Mouse (Mus musculus) CH12.LX (cell line): ENCODE results near the gene Pla1a. TPM values are rescaled to one million over a fixed set of nuclear protein-coding genes. Genes with fewer than 3 reads are reported as not detected.

Experiments
- DNase-seq: peaks from one replicate; pipeline ENCODE4 v3.0.0-alpha.2; 2013; ENCODE audit errors: extremely low read depth
- H3K27ac ChIP-seq: 2 replicates; pipeline ENCODE4 v1.5.1; 2012; ENCODE audit warnings: low read depth, mild to moderate bottlenecking, control low read depth, moderate library complexity; ENCODE audit not compliant: insufficient read depth
- H3K27me3 ChIP-seq: replicated peaks from 2 replicates; pipeline ENCODE3; 2012; ENCODE audit warnings: inconsistent platforms
- H3K36me3 ChIP-seq, 2 experiments: replicated peaks in 1 of 2; 2 replicates each; pipeline versions ENCODE3 to v1.6.1; 2012; ENCODE audit warnings: inconsistent platforms in 1 of 2, low read length in 1 of 2, mild to moderate bottlenecking in 1 of 2, mixed read lengths in 1 of 2, moderate library complexity in 1 of 2; ENCODE audit not compliant: control insufficient read depth in 1 of 2, insufficient read depth in 1 of 2
- H3K4me1 ChIP-seq, 2 experiments: 2 replicates each; pipeline ENCODE4 v1.6.1; 2012; ENCODE audit warnings: inconsistent platforms in 1 of 2, moderate library complexity in 1 of 2; ENCODE audit not compliant: insufficient read depth in 2 of 2, control insufficient read depth in 1 of 2
- H3K4me2 ChIP-seq: 2 replicates; pipeline ENCODE4 v1.6.1; 2012; ENCODE audit warnings: low read depth, mild to moderate bottlenecking, control low read depth; ENCODE audit not compliant: poor library complexity, insufficient read depth, severe bottlenecking
- H3K4me3 ChIP-seq, 3 experiments: fragments of 150-350 bp in 1 of 3; sonication (generic) in 1 of 3; replicated peaks in 1 of 3; 2 replicates each; pipeline versions ENCODE3 to v1.5.1; 2011 to 2012; ENCODE audit warnings: low read depth in 2 of 3, low read length in 2 of 3, mild to moderate bottlenecking in 2 of 3, moderate library complexity in 2 of 3, control low read depth in 1 of 3, improper control_type of control experiment in 1 of 3, inconsistent platforms in 1 of 3, mixed read lengths in 1 of 3; ENCODE audit not compliant: poor library complexity in 1 of 3
- H3K79me2 ChIP-seq: replicated peaks from 2 replicates; pipeline ENCODE4 v1.6.1; 2012; ENCODE audit warnings: mild to moderate bottlenecking, moderate library complexity; ENCODE audit not compliant: control insufficient read depth, poor library complexity, insufficient read depth, severe bottlenecking; ENCODE audit errors: extremely low read depth
- H3K9ac ChIP-seq: 2 replicates; pipeline ENCODE4 v1.6.1; 2012; ENCODE audit warnings: low read depth, mild to moderate bottlenecking, control low read depth, moderate library complexity; ENCODE audit not compliant: insufficient read depth
- H3K9me3 ChIP-seq: replicated peaks from 2 replicates; pipeline ENCODE3; 2012; ENCODE audit warnings: low read length, inconsistent platforms, mixed read lengths
- BHLHE40 ChIP-seq: IDR thresholded peaks from 2 replicates; pipeline ENCODE4 v1.6.1; 2011; ENCODE audit warnings: mild to moderate bottlenecking, low read depth, low read length, improper control_type of control experiment
- CHD1 ChIP-seq: IDR thresholded peaks from 2 replicates; pipeline ENCODE4 v1.6.1; 2012; ENCODE audit warnings: low read depth, low read length, improper control_type of control experiment, inconsistent platforms
- CHD2 ChIP-seq: IDR thresholded peaks from 2 replicates; pipeline ENCODE4 v1.6.1; 2011; ENCODE audit warnings: low read length, improper control_type of control experiment
- CTCF ChIP-seq, 2 experiments: IDR thresholded peaks in 1 of 2; conservative IDR thresholded peaks in 1 of 2; 2 replicates each; pipeline ENCODE4 v1.5.1; 2011 to 2012; ENCODE audit warnings: low read depth in 2 of 2, low read length in 2 of 2, improper control_type of control experiment in 1 of 2, inconsistent platforms in 1 of 2, mild to moderate bottlenecking in 1 of 2, moderate library complexity in 1 of 2
- E2F4 ChIP-seq: IDR thresholded peaks from 2 replicates; pipeline ENCODE4 v1.6.1; 2011; ENCODE audit warnings: low read depth, low read length, improper control_type of control experiment; ENCODE audit not compliant: insufficient replicate concordance
- ELF1 ChIP-seq: IDR thresholded peaks from 2 replicates; pipeline ENCODE4 v1.6.1; 2014; ENCODE audit warnings: low read depth, mild to moderate bottlenecking, inconsistent platforms, low read length, improper control_type of control experiment
- EP300 ChIP-seq: IDR thresholded peaks from 2 replicates; pipeline ENCODE4 v1.6.1; 2011; ENCODE audit warnings: low read length, improper control_type of control experiment
- ETS1 ChIP-seq: conservative IDR thresholded peaks from 2 replicates; pipeline ENCODE4 v1.6.1; 2012; ENCODE audit warnings: low read depth, mild to moderate bottlenecking, inconsistent platforms, low read length, improper control_type of control experiment, moderate library complexity
- GABPA ChIP-seq: IDR thresholded peaks from 2 replicates; pipeline ENCODE4 v1.6.1; 2012; ENCODE audit warnings: low read depth, low read length, improper control_type of control experiment, inconsistent platforms; ENCODE audit not compliant: insufficient replicate concordance
- HCFC1 ChIP-seq: IDR thresholded peaks from 2 replicates; pipeline ENCODE4 v1.6.1; 2012; ENCODE audit warnings: low read depth, mild to moderate bottlenecking, inconsistent platforms, low read length, improper control_type of control experiment
- JUND ChIP-seq: conservative IDR thresholded peaks from 2 replicates; pipeline ENCODE4 v1.6.1; 2011; ENCODE audit warnings: low read depth, low read length, improper control_type of control experiment
- KAT2A ChIP-seq: IDR thresholded peaks from 2 replicates; pipeline ENCODE4 v1.6.1; 2012; ENCODE audit warnings: low read length, improper control_type of control experiment, inconsistent platforms; ENCODE audit not compliant: insufficient replicate concordance
- MAFK ChIP-seq: IDR thresholded peaks from 2 replicates; pipeline ENCODE4 v1.6.1; 2011; ENCODE audit warnings: low read length, improper control_type of control experiment; ENCODE audit not compliant: insufficient replicate concordance
- MAX ChIP-seq: IDR thresholded peaks from 2 replicates; pipeline ENCODE4 v1.6.1; 2011; ENCODE audit warnings: low read length, improper control_type of control experiment
- MAZ ChIP-seq: IDR thresholded peaks from 2 replicates; pipeline ENCODE4 v1.6.1; 2012; ENCODE audit warnings: low read depth, mild to moderate bottlenecking, inconsistent platforms, low read length, improper control_type of control experiment, moderate library complexity
- MEF2A ChIP-seq: IDR thresholded peaks from 2 replicates; pipeline ENCODE4 v1.6.1; 2014; ENCODE audit warnings: low read depth, mild to moderate bottlenecking, inconsistent platforms, low read length, improper control_type of control experiment, borderline replicate concordance
- MXI1 ChIP-seq: IDR thresholded peaks from 2 replicates; pipeline ENCODE4 v1.6.1; 2011; ENCODE audit warnings: mild to moderate bottlenecking, low read depth, low read length, improper control_type of control experiment
- NELFE ChIP-seq: IDR thresholded peaks from 2 replicates; pipeline ENCODE4 v1.6.1; 2011; ENCODE audit warnings: low read depth, low read length, improper control_type of control experiment
- NRF1 ChIP-seq: IDR thresholded peaks from 2 replicates; pipeline ENCODE4 v1.6.1; 2014; ENCODE audit warnings: low read depth, mild to moderate bottlenecking, inconsistent platforms, low read length, improper control_type of control experiment, moderate library complexity
- PAX5 ChIP-seq: IDR thresholded peaks from 2 replicates; pipeline ENCODE4 v1.6.1; 2012; ENCODE audit warnings: low read length, inconsistent platforms, mixed read lengths
- POLR2A ChIP-seq: IDR thresholded peaks from 2 replicates; pipeline ENCODE4 v1.6.1; 2011; ENCODE audit warnings: low read depth, mild to moderate bottlenecking, improper control_type of control experiment, low read length
- RAD21 ChIP-seq: IDR thresholded peaks from 2 replicates; pipeline ENCODE4 v1.6.1; 2011; ENCODE audit warnings: low read depth, mild to moderate bottlenecking, low read length, improper control_type of control experiment, moderate library complexity
- SMC3 ChIP-seq: IDR thresholded peaks from 2 replicates; pipeline ENCODE4 v1.6.1; 2011; ENCODE audit warnings: low read depth, low read length, improper control_type of control experiment
- TBP ChIP-seq: conservative IDR thresholded peaks from 2 replicates; pipeline ENCODE4 v1.6.1; 2011; ENCODE audit warnings: low read depth, low read length, improper control_type of control experiment
- TCF12 ChIP-seq: IDR thresholded peaks from 2 replicates; pipeline ENCODE4 v1.6.1; 2014; ENCODE audit warnings: low read depth, mild to moderate bottlenecking, inconsistent platforms, low read length, improper control_type of control experiment
- UBTF ChIP-seq: IDR thresholded peaks from 2 replicates; pipeline ENCODE4 v1.6.1; 2012; ENCODE audit warnings: low read depth, mild to moderate bottlenecking, inconsistent platforms, low read length, improper control_type of control experiment, moderate library complexity
- USF2 ChIP-seq: conservative IDR thresholded peaks from 2 replicates; pipeline ENCODE4 v1.6.1; 2011; ENCODE audit warnings: low read depth, low read length, improper control_type of control experiment
- ZC3H11A ChIP-seq: IDR thresholded peaks from 2 replicates; pipeline ENCODE4 v1.6.1; 2012; ENCODE audit warnings: low read depth, mild to moderate bottlenecking, inconsistent platforms, low read length, improper control_type of control experiment
- ZKSCAN1 ChIP-seq: IDR thresholded peaks from 2 replicates; pipeline ENCODE4 v1.6.1; 2012; ENCODE audit warnings: low read depth, inconsistent platforms, low read length, improper control_type of control experiment, borderline replicate concordance
- ZNF384 ChIP-seq: IDR thresholded peaks from 2 replicates; pipeline ENCODE4 v1.6.1; 2012; ENCODE audit warnings: low read depth, low read length, improper control_type of control experiment, inconsistent platforms
- dilution Hi-C: fragments of 300-500 bp; cut with MboI; formaldehyde crosslinking; loops from 2 replicates; pipeline ENCODE4 v1.14.3; 2020; ENCODE audit warnings: low sequenced_read_pairs; ENCODE audit not compliant: extremely low pct_unique_long_range_greater_than_20kb, extremely low pct_ligation_motif_present
- in situ Hi-C: fragments of 300-500 bp; cut with MboI; formaldehyde crosslinking; loops from 3 replicates; pipeline ENCODE4 v1.14.3; 2019; ENCODE audit warnings: low sequenced_read_pairs, low pct_ligation_motif_present, low pct_unique_long_range_greater_than_20kb, mixed read lengths
- polyA plus RNA-seq: library from polyadenylated mRNA; unstranded; fragments of >175 nt; gene quantifications from 2 replicates; pipeline ENCODE4 v1.2.1, GENCODE M21; 2012; ENCODE audit warnings: low read depth; ENCODE audit not compliant: insufficient read length
- total RNA-seq, 2 experiments: library from RNA; depleted of rRNA; stranded (reverse); fragments of 300-350 nt in 1 of 2; fragments of >200 nt in 1 of 2; gene quantifications; 2 replicates each; pipeline ENCODE4 v1.2.3; 2012 to 2014

Pla1a gene
- total and polyA plus RNA-seq, 3 experiments: 9.3 to 27.9 (median 14.3) TPM

DNA sequence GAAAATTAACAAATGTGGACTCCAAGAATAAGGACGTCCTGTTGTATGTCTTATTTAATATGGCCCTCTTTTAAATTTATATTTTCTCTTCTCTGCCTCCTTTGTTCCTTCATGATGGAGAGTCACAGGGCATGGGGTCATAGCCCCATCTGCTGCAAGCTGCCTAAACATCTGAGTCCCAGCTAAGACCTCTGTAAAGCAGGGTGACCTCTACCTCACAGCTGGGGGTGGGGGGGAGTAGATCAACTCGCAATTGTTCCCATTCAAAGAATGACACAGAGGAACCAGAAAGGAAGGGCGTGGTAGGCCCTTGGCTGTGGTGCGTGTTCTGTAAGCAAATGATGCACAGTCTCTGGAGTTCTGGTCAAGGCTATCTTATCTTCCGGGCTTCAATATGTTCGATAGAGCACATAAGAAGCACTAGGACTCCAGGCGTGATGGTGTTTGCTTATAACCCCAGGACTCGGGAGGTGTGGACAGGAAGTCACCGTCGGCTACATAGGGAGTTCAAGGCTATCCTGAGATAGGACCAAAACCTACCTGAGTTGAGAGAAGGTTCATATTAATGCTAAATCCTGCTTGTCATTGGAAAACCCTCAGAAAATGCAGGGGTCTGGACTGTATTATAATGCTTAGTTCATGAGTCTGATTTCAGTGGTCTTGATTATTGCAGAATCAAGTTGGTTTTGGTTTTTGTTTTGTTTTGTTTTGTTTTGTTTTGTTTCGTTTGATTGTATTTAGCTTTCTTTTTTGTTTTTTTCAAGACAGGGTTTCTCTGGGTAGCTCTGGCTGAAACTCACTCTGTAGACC, 39.0 kb upstream of the Pla1a start:
- Histone ChIP-seq H3K27ac (no peak overlapping the region; the same call in 1 of the 2 replicates), H3K4me3 (no peak overlapping the region), H3K4me1 (peaks cover 22 to 93% of the 10 kb centered on the region in 2 experiments), H3K9me3 (no peaks in the 10 kb centered on the region), H3K36me3 (peaks cover 72 to 90% of the 10 kb centered on the region in 2 experiments), H3K27me3 (no peaks in the 10 kb centered on the region), H3K9ac (no peak overlapping the region), H3K4me2 (no peak overlapping the region), H3K79me2 (peaks cover 89% of the 10 kb centered on the region)
- in situ Hi-C loops (no loop called here), dilution Hi-C loops (no loop called here)
- TF ChIP-seq CTCF (conservative IDR thresholded peaks at IDR 0.05 in 1 of 2, IDR thresholded peaks at IDR 0.05 in 1 of 2; ENCODE audit: low read depth in 2 of 2, low read length in 2 of 2) (peak in 1 of 2 experiments; percentile 52; a peak in 2 of 4 replicates), SMC3 (peak; percentile 58), POLR2A (peak; percentile 40; the same call in 1 of the 2 replicates), RAD21 (peak; percentile 48), HCFC1 (no peak)
- DNase-seq: no peak

DNA sequence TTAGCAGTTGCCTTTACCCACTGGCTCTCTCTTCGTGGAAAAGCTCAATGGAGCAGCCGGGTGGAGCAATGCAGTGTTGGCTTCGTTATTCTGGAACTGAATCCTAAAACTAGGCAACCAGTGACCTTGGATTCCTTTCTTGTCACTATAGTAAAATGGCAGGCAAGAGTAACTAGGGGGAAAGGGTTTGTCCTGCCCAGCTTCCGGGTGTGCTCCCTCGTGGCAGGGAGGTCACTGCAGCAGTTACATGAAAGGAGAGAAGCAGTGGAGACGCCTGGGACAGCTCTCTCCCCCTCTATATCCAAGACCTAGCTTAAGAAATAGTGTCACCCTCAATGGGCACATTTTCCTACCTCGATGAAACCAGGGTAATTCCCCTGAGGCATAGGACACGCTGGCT, 36.5 kb upstream of the Pla1a start:
- H3K79me2 ChIP-seq: peaks cover 100% of the 10 kb centered on the region
- peak overlapping the region; percentile 20; the same call in 1 of the 2 replicates for H3K27ac ChIP-seq
- dilution Hi-C loops: no loop called here
- H3K9me3 ChIP-seq: no peaks in the 10 kb centered on the region
- H3K9ac ChIP-seq: 0 out of 2 replicates have a peak overlapping the region, but pooled peaks have one; percentile 11
- H3K36me3 ChIP-seq: peaks cover 70 to 93% of the 10 kb centered on the region in 2 experiments
- H3K4me1 ChIP-seq: peaks cover 29 to 95% of the 10 kb centered on the region in 2 experiments
- peak overlapping the region; percentile 52 for H3K4me2 ChIP-seq
- DNase-seq: no peak
- in situ Hi-C loops: no loop called here
- no peak overlapping the region for H3K4me3 ChIP-seq
- H3K27me3 ChIP-seq: no peaks in the 10 kb centered on the region
- TF ChIP-seq CTCF (conservative IDR thresholded peaks at IDR 0.05 in 1 of 2, IDR thresholded peaks at IDR 0.05 in 1 of 2; ENCODE audit: low read depth in 2 of 2, low read length in 2 of 2) (no peak), CHD1 (no peak), NRF1 (no peak), ZC3H11A (no peak), MAX (peak; percentile 40; the same call in 1 of the 2 replicates), USF2 (no peak), E2F4 (no peak), TBP (no peak), SMC3 (no peak), ZKSCAN1 (no peak), UBTF (no peak), TCF12 (no peak), MEF2A (no peak), ZNF384 (no peak), NELFE (no peak), HCFC1 (no peak), PAX5 (no peak), EP300 (0 out of 2 replicates have a peak, but pooled peaks have one; percentile 20), ETS1 (no peak), CHD2 (0 out of 2 replicates have a peak, but pooled peaks have one; percentile 25), JUND (no peak), MXI1 (peak; percentile 63; the same call in 1 of the 2 replicates), MAFK (no peak), BHLHE40 (peak; percentile 21; the same call in 1 of the 2 replicates), RAD21 (no peak), MAZ (0 out of 2 replicates have a peak, but pooled peaks have one; percentile 15), GABPA (no peak), ELF1 (peak; percentile 64), KAT2A (no peak)
